Mouse (Mus musculus) intestine, postnatal 0 days (tissue): Measurements from ENCODE around the gene Scgb3a1. TPM values are rescaled to one million over a fixed set of nuclear protein-coding genes. Genes with fewer than 3 reads are reported as not detected.

ENCODE experiments used
- ATAC-seq: fragments of 200-750 bp; cut with Nextera tagmentation; 2 replicates; pipeline ENCODE4 v1.8.0; 2017; ENCODE audit warnings: mild to moderate bottlenecking, moderate TSS enrichment, moderate library complexity
- H3K27ac ChIP-seq: fragments of 300-500 bp; sonication (generic); 2 replicates; pipeline ENCODE4 v1.5.1; 2014; ENCODE audit warnings: mild to moderate bottlenecking, low read depth, low read length, moderate library complexity
- H3K27me3 ChIP-seq: fragments of 300-500 bp; sonication (generic); replicated peaks from 2 replicates; pipeline ENCODE4 v1.6.1; 2014; ENCODE audit warnings: low read length, mixed read lengths; ENCODE audit not compliant: control insufficient read depth, insufficient read depth
- H3K36me3 ChIP-seq: fragments of 300-500 bp; sonication (generic); 2 replicates; pipeline ENCODE4 v1.6.1; 2014; ENCODE audit warnings: mild to moderate bottlenecking, moderate library complexity; ENCODE audit not compliant: control insufficient read depth, insufficient read depth
- H3K4me1 ChIP-seq: fragments of 300-500 bp; sonication (generic); replicated peaks from 2 replicates; pipeline ENCODE4 v1.6.1; 2014; ENCODE audit warnings: antibody characterized with exemption, low read length, mixed read lengths; ENCODE audit not compliant: control insufficient read depth, insufficient read depth
- H3K4me2 ChIP-seq: fragments of 300-500 bp; sonication (generic); replicated peaks from 2 replicates; pipeline ENCODE4 v1.6.1; 2014; ENCODE audit warnings: low read depth, mild to moderate bottlenecking, moderate library complexity
- H3K4me3 ChIP-seq: fragments of 300-500 bp; sonication (generic); 2 replicates; pipeline ENCODE4 v1.5.1; 2014; ENCODE audit warnings: low read depth, low read length
- H3K9ac ChIP-seq: fragments of 300-500 bp; sonication (generic); 2 replicates; pipeline ENCODE4 v1.6.1; 2014; ENCODE audit warnings: mild to moderate bottlenecking, low read depth, low read length
- H3K9me3 ChIP-seq: fragments of 300-500 bp; sonication (generic); 2 replicates; pipeline ENCODE4 v1.6.1; 2016; ENCODE audit warnings: mixed run types; ENCODE audit not compliant: control insufficient read depth
- CTCF ChIP-seq: sonication (generic); IDR thresholded peaks from 2 replicates; pipeline ENCODE4 v1.5.1; 2016; ENCODE audit warnings: low read depth, mild to moderate bottlenecking, control low read depth, antibody characterized with exemption, moderate library complexity
- WGBS: fragments of 180-500 bp; shearing (Covaris S2); extraction: QIAGEN DNeasy Blood & Tissue Kit; methylation state at CpG from one replicate; pipeline ENCODE4 v1.1.7; 2014; 5-methylcytosine and 5-hydroxymethylcytosine counted together
- polyA plus RNA-seq: library from polyadenylated mRNA; unstranded; fragments of >200 nt; fragmentation: Nextera tagmentation; extraction: Ambion mirVana; gene quantifications from 2 replicates; pipeline ENCODE4 v1.2.1, GENCODE M21; 2015

Gene Scgb3a1
- polyA plus RNA-seq, 1 experiment from 2014 or later = 3.2 TPM

GRCm38 (mm10) chr11:49650113-49650993 is 13.1 kb upstream of the Scgb3a1 start:
- Histone ChIP-seq H3K4me2 (no peak overlapping the region), H3K36me3 (no peaks in the 10 kb centered on the region), H3K4me3 (no peak overlapping the region), H3K27me3 (no peaks in the 10 kb centered on the region), H3K27ac (no peak overlapping the region), H3K4me1 (no peaks in the 10 kb centered on the region), H3K9ac (no peak overlapping the region), H3K9me3 (0 out of 2 replicates have a peak, but pooled peaks cover 4% of the 10 kb centered on the region)
- no peak for ATAC-seq
- TF ChIP-seq CTCF = peak; percentile 64
- WGBS = 56% methylated on average over 18 of the region's 18 CpGs

DNA sequence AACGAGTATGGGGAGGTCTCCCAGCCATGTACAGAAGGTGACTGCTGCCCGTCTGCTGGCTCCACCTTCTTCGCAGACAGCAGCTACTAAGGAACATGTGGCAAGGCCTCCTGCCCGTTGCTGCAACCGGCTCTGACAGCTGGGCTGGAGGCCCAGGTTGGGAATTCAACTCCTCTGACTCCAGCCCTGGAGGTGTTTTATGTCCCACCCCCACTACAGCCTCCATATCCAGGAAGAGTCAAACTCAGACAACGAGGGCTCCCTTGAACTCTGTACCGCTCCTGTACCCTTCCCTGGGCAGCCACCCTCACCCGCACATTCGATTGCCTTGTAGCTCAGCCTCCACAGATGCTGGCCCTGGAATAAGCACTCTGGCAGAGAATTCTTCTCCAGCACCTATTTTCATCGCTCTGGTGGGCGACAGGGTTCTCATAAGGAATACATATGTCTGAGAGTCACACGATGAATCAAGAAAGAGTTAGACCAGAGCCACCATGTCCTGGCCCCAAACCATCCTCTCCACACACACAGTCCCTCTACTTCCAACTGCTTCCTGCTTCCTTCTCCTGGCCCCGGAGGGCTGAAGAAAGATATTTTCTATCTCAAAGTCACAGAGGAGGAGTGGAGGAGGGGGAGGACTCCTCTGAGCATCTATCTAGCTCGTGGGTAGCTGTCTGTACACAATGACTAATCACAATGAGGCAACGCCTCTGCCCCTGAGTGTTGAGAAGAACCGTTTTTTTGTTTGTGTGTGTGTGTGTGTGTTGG is 12.2 kb upstream of the Scgb3a1 start:
- 0 out of 2 replicates have a peak, but pooled peaks cover 4% of the 10 kb centered on the region for H3K9me3 ChIP-seq
- no peaks in the 10 kb centered on the region for H3K4me1 ChIP-seq
- H3K4me3 ChIP-seq = no peak overlapping the region
- H3K27ac ChIP-seq = no peak overlapping the region
- no peak overlapping the region for H3K4me2 ChIP-seq
- 57% methylated on average over 16 of the region's 16 CpGs for WGBS
- no peak overlapping the region for H3K9ac ChIP-seq
- no peak for TF ChIP-seq CTCF
- H3K36me3 ChIP-seq = no peaks in the 10 kb centered on the region
- no peaks in the 10 kb centered on the region for H3K27me3 ChIP-seq
- ATAC-seq = no peak

- no peak for ATAC-seq
- no peaks in the 10 kb centered on the region for H3K4me1 ChIP-seq
- H3K27ac ChIP-seq = no peak overlapping the region
- H3K27me3 ChIP-seq = no peaks in the 10 kb centered on the region
- no peak for TF ChIP-seq CTCF
- WGBS = 82% methylated on average over 10 of the region's 10 CpGs
- no peak overlapping the region for H3K9ac ChIP-seq
- H3K36me3 ChIP-seq = no peaks in the 10 kb centered on the region
- no peak overlapping the region for H3K4me3 ChIP-seq
- no peak overlapping the region for H3K4me2 ChIP-seq
- H3K9me3 ChIP-seq = 0 out of 2 replicates have a peak, but pooled peaks cover 4% of the 10 kb centered on the region
Measured at GRCm38 (mm10) chr11:49651762-49652322, 11.6 kb upstream of the Scgb3a1 start.

- Histone ChIP-seq H3K9ac (no peak overlapping the region), H3K9me3 (0 out of 2 replicates have a peak, but pooled peaks cover 4% of the 10 kb centered on the region), H3K4me2 (peak overlapping the region; percentile 51), H3K4me3 (no peak overlapping the region), H3K27ac (no peak overlapping the region), H3K4me1 (no peaks in the 10 kb centered on the region), H3K36me3 (no peaks in the 10 kb centered on the region), H3K27me3 (no peaks in the 10 kb centered on the region)
- TF ChIP-seq CTCF = peak; percentile 81
- 21% methylated on average over 19 of the region's 19 CpGs for WGBS
- no peak; the same call in 1 of the 2 replicates for ATAC-seq
Measured at GRCm38 (mm10) chr11:49652401-49653078, 10.9 kb upstream of the Scgb3a1 start.

DNA sequence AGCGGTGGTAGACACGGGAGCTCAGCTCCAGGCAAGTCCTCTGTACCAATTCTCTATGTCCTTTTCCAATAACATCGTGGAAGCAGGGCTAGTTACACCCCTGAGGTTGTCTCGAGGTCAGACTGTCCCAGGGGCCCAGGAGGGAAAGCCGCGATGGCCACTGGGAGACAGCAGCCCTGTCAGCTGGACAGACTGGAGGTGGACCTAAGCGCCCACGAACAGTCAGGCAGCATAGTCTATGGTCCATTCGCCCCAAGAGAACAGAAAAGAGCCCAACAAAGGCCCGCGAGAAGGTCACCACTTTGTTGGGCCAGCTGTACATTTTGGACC is 10.4 kb upstream of the Scgb3a1 start:
- WGBS = 32% methylated on average over 11 of the region's 11 CpGs
- no peaks in the 10 kb centered on the region for H3K36me3 ChIP-seq

More for the DNA sequence above, 10.4 kb upstream of the Scgb3a1 start:
- H3K27me3 ChIP-seq = no peaks in the 10 kb centered on the region
- no peak overlapping the region for H3K9ac ChIP-seq
- H3K4me1 ChIP-seq = no peaks in the 10 kb centered on the region
- no peak for TF ChIP-seq CTCF
- H3K27ac ChIP-seq = no peak overlapping the region
- peak overlapping the region; percentile 51 for H3K4me2 ChIP-seq
- no peak overlapping the region for H3K4me3 ChIP-seq
- 0 out of 2 replicates have a peak, but pooled peaks cover 4% of the 10 kb centered on the region for H3K9me3 ChIP-seq
- no peak for ATAC-seq
